Comparison of ENCODE assay signal across 23 mouse cellular contexts in the genomic region with DNA sequence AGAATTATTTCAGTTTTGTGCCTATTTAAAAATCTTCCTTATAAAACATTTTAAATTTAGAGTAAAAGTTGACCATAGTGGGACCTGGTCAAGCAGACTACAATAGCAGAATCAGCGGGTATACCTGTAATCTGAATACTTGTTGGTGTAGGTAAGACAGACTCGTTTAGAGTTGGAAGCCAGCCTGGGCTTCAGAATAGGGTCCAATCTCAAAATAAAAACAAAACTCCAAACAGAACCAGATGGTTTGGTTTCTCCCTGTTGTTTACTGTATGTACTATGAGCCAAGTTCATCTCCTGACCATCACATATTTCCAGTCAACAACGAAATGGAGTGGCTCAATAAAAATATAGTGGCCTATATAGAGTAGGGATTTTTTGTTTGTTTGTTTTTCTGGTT. TPM values are rescaled to one million over a fixed set of nuclear protein-coding genes. Genes with fewer than 3 reads are reported as not detected.
A peak's percentile ranks its signal among the peaks of the same experiment; 100 is the strongest.
DNase-seq lines count a peak whose midpoint lies in the region; ATAC-seq lines count a peak whose summit lies in the region.
"Had no signal": no experiment of that assay in that cellular context is flagged by ENCODE, and none has a peak within 500 bp of the region (broad histone marks: within the 10 kb centered on the region; RNA-seq: fewer than 3 reads in every experiment).

No protein-coding gene starts in this region.

- ATAC-seq in cerebellum, adult (ENCODE audit: insufficient number of reproducible peaks, low FRiP score, low TSS enrichment): 0 out of 2 replicates have a peak, but pooled peaks have one; percentile 20
- ATAC-seq in forebrain, embryonic 15.5 days (replicated peaks): no peak
- ATAC-seq: CD4-positive, CD25-positive, alpha-beta regulatory T cell, adult 4 months; forebrain, embryonic 14.5 days; forebrain, postnatal 0 days had no signal

- H3K4me2 ChIP-seq in forebrain, embryonic 15.5 days (replicated peaks): no peak overlapping the region
- H3K4me2 ChIP-seq: embryonic facial prominence, embryonic 13.5 days; embryonic facial prominence, embryonic 15.5 days; forebrain, embryonic 12.5 days had no signal

- H3K9me3 ChIP-seq in forebrain, embryonic 15.5 days: no peaks in the 10 kb centered on the region
- H3K9me3 ChIP-seq: embryonic facial prominence, embryonic 13.5 days; embryonic facial prominence, embryonic 15.5 days; forebrain, embryonic 10.5 days; forebrain, embryonic 12.5 days; G1E had no signal

- H3K4me1 ChIP-seq in forebrain, embryonic 15.5 days: no peaks in the 10 kb centered on the region
- H3K4me1 ChIP-seq: forebrain, embryonic 10.5 days; forebrain, embryonic 12.5 days had no signal

- H3K4me3 ChIP-seq in forebrain, embryonic 15.5 days: no peak overlapping the region
- H3K4me3 ChIP-seq: embryonic facial prominence, embryonic 13.5 days; embryonic facial prominence, embryonic 15.5 days; erythroblast, embryonic 14.5 days; forebrain, embryonic 10.5 days; forebrain, embryonic 12.5 days had no signal

- H3K27ac ChIP-seq in forebrain, embryonic 15.5 days (replicated peaks): no peak overlapping the region
- H3K27ac ChIP-seq: embryonic facial prominence, embryonic 13.5 days; embryonic facial prominence, embryonic 15.5 days; forebrain, embryonic 10.5 days; forebrain, embryonic 12.5 days had no signal

- 73% methylated on average over 3 of the region's 3 CpGs for WGBS in forebrain, embryonic 15.5 days

- no peaks in the 10 kb centered on the region for H3K36me3 ChIP-seq in forebrain, embryonic 15.5 days
- H3K36me3 ChIP-seq: forebrain, embryonic 12.5 days had no signal

- no peaks in the 10 kb centered on the region for H3K27me3 ChIP-seq in forebrain, embryonic 15.5 days
- H3K27me3 ChIP-seq: CH12.LX; embryonic facial prominence, embryonic 13.5 days; embryonic facial prominence, embryonic 15.5 days; forebrain, embryonic 12.5 days had no signal

- no peak overlapping the region for H3K9ac ChIP-seq in forebrain, embryonic 15.5 days (replicated peaks)
- H3K9ac ChIP-seq: embryonic facial prominence, embryonic 13.5 days; embryonic facial prominence, embryonic 15.5 days; forebrain, embryonic 12.5 days; forebrain, postnatal 0 days had no signal

- DNase-seq in cerebellum, adult 11 months: no peak
- peak; percentile 45 to 49 for DNase-seq in cerebellum, adult 18-20 months
- DNase-seq in cerebellum, postnatal 4 days (ENCODE audit: low spot score in 2 of 2): no peak
- DNase-seq in cerebellum, adult 9-10 months: peak; percentile 77
- peak; percentile 20 to 45 for DNase-seq in cerebellum, postnatal 36 days
- DNase-seq in MN1 (ENCODE audit: low spot score): no peak
- DNase-seq: adrenal gland, adult 2 months; adrenal gland, postnatal 10 days; adrenal gland, postnatal 25 days; B cell, adult 2 months; embryo, embryonic 11 days; forebrain, postnatal 0 days had no signal

RNA-seq across cellular contexts. Expression of gene Setd5, which starts 16.0 kb away (rescaled TPM):
- polyA plus RNA-seq in forebrain, embryonic 15.5 days (2015; fragmentation: Nextera tagmentation; extraction: Ambion mirVana): 52.2 and 53.4 TPM in 2 replicates

RNA-seq across cellular contexts. Expression of gene Thumpd3, which starts 47.2 kb away (rescaled TPM):
- 55.5 and 60.7 TPM in 2 replicates for polyA plus RNA-seq in forebrain, embryonic 15.5 days (2015; fragmentation: Nextera tagmentation; extraction: Ambion mirVana)

Comparison
In these comparisons a context has a peak if more than half of its experiments do, and no peak if none do; other contexts are left out.
1. DNase-seq: peak in cerebellum, adult 18-20 months (2 of 2), cerebellum, adult 9-10 months (single experiment) and cerebellum, postnatal 36 days (2 of 2); none in cerebellum, adult 11 months (single experiment), cerebellum, postnatal 4 days (0 of 2) and MN1 (single experiment).